Mouse (Mus musculus) stomach, postnatal 0 days (tissue): ENCODE data around the gene Vinac1. TPM values are rescaled to one million over a fixed set of nuclear protein-coding genes. Genes with fewer than 3 reads are reported as not detected.

Experiments used
- ATAC-seq: fragments of 200-750 bp; cut with Nextera tagmentation; 2 replicates; pipeline ENCODE4 v1.8.0; 2017; ENCODE audit not compliant: low FRiP score, low TSS enrichment
- DNase-seq: peaks from one replicate; pipeline ENCODE4 v3.0.0-alpha.2; 2016; ENCODE audit warnings: low spot score
- H3K27ac ChIP-seq: fragments of 300-500 bp; sonication (generic); replicated peaks from 2 replicates; pipeline ENCODE4 v1.5.1; 2014; ENCODE audit warnings: mild to moderate bottlenecking, control low read depth
- H3K27me3 ChIP-seq: fragments of 300-500 bp; sonication (generic); 2 replicates; pipeline ENCODE4 v1.6.1; 2014; ENCODE audit warnings: low read length; ENCODE audit not compliant: control insufficient read depth, insufficient read depth
- H3K36me3 ChIP-seq: fragments of 300-500 bp; sonication (generic); 2 replicates; pipeline ENCODE4 v1.6.1; 2014; ENCODE audit warnings: low read length, mixed read lengths; ENCODE audit not compliant: control insufficient read depth, insufficient read depth
- H3K4me1 ChIP-seq: fragments of 300-500 bp; sonication (generic); replicated peaks from 2 replicates; pipeline ENCODE4 v1.6.1; 2014; ENCODE audit warnings: antibody characterized with exemption; ENCODE audit not compliant: control insufficient read depth, insufficient read depth
- H3K4me2 ChIP-seq: fragments of 300-500 bp; sonication (generic); replicated peaks from 2 replicates; pipeline ENCODE4 v1.6.1; 2014; ENCODE audit warnings: low read depth, mild to moderate bottlenecking, control low read depth, moderate library complexity
- H3K4me3 ChIP-seq: fragments of 300-500 bp; sonication (generic); 2 replicates; pipeline ENCODE4 v1.5.1; 2014; ENCODE audit warnings: low read depth, low read length, control low read depth
- H3K9ac ChIP-seq: fragments of 300-500 bp; sonication (generic); 2 replicates; pipeline ENCODE4 v1.6.1; 2014; ENCODE audit warnings: mild to moderate bottlenecking, low read length, control low read depth, mixed read lengths
- H3K9me3 ChIP-seq: fragments of 300-500 bp; sonication (generic); 2 replicates; pipeline ENCODE4 v1.6.1; 2016; ENCODE audit warnings: low read length; ENCODE audit not compliant: control insufficient read depth
- CTCF ChIP-seq: IDR thresholded peaks from 2 replicates; pipeline ENCODE4 v1.5.1; 2016; ENCODE audit warnings: antibody characterized with exemption, low read depth, mild to moderate bottlenecking, moderate library complexity
- EP300 ChIP-seq: optimal IDR thresholded peaks from 2 replicates; pipeline ENCODE3; 2016; ENCODE audit warnings: antibody characterized with exemption
- WGBS: fragments of 180-500 bp; shearing (Covaris S2); extraction: QIAGEN DNeasy Blood & Tissue Kit; methylation state at CpG from one replicate; pipeline ENCODE4 v1.1.7; 2014; 5-methylcytosine and 5-hydroxymethylcytosine counted together
- polyA plus RNA-seq: library from polyadenylated mRNA; unstranded; fragments of >200 nt; fragmentation: Nextera tagmentation; extraction: Ambion mirVana; gene quantifications from 2 replicates; pipeline ENCODE4 v1.2.1, GENCODE M21; 2015

The Vinac1 gene
- polyA plus RNA-seq, 1 experiment from 2014 or later = 0.22 TPM

- H3K9me3 ChIP-seq = no peaks in the 10 kb centered on the region
- H3K4me2 ChIP-seq = no peak overlapping the region
- H3K9ac ChIP-seq = no peak overlapping the region
- no peaks in the 10 kb centered on the region for H3K27me3 ChIP-seq
- H3K4me3 ChIP-seq = no peak overlapping the region
- 58% methylated on average over 3 of the region's 3 CpGs for WGBS
- H3K4me1 ChIP-seq = no peaks in the 10 kb centered on the region
- ATAC-seq (no peak), DNase-seq (no peak)
- no peaks in the 10 kb centered on the region for H3K36me3 ChIP-seq
- TF ChIP-seq EP300 (no peak), CTCF (no peak)
- H3K27ac ChIP-seq = no peak overlapping the region
Observed at GRCm38 (mm10) chr2:128984746-128985145, 63.2 kb downstream of the Vinac1 start.

- Histone ChIP-seq H3K4me3 (no peak overlapping the region), H3K27me3 (no peaks in the 10 kb centered on the region), H3K9ac (no peak overlapping the region), H3K4me1 (no peaks in the 10 kb centered on the region), H3K27ac (no peak overlapping the region), H3K36me3 (no peaks in the 10 kb centered on the region), H3K4me2 (no peak overlapping the region), H3K9me3 (no peaks in the 10 kb centered on the region)
- TF ChIP-seq EP300 (no peak), CTCF (no peak)
- ATAC-seq (no peak), DNase-seq (no peak)
- WGBS = 50% methylated on average over 4 of the region's 4 CpGs
Observed at GRCm38 (mm10) chr2:128975572-128975971, 72.4 kb downstream of the Vinac1 start.

Other genes starting within 250 kb of the Vinac1 start
- 26.4 and 31.9 TPM in 2 replicates for gene Tmem87b, start 230.1 kb downstream of the Vinac1 start, polyA plus RNA-seq
- 2.3 and 2.5 TPM in 2 replicates for gene Fbln7, start 185.2 kb downstream of the Vinac1 start, polyA plus RNA-seq
- 4.6 and 4.8 TPM in 2 replicates for gene Zc3h8, start 104.1 kb downstream of the Vinac1 start, polyA plus RNA-seq
- gene Zc3h6, start 80.8 kb downstream of the Vinac1 start, polyA plus RNA-seq = 2.3 and 2.6 TPM in 2 replicates
- gene Gm10762, start 80.4 kb downstream of the Vinac1 start, polyA plus RNA-seq = 11.5 and 11.8 TPM in 2 replicates
- 6.8 and 7.1 TPM in 2 replicates for gene Ttl, start 17.8 kb upstream of the Vinac1 start, polyA plus RNA-seq
- gene Polr1b, start 52.8 kb upstream of the Vinac1 start, polyA plus RNA-seq = 9.3 and 9.5 TPM in 2 replicates
- 15.5 and 15.8 TPM in 2 replicates for gene Chchd5, start 81.5 kb upstream of the Vinac1 start, polyA plus RNA-seq
- gene Slc20a1, start 150.6 kb upstream of the Vinac1 start, polyA plus RNA-seq = 8.9 TPM in 2 replicates
- 9.0 and 9.8 TPM in 2 replicates for gene Ckap2l, start 249.0 kb upstream of the Vinac1 start, polyA plus RNA-seq